ENCODE assay signal across 30 mouse cellular contexts in genomic region chr10:21361871-21362270, GRCm38 (mm10). TPM values are rescaled to one million over a fixed set of nuclear protein-coding genes. Genes with fewer than 3 reads are reported as not detected.
A peak's percentile ranks its signal among the peaks of the same experiment; 100 is the strongest.
DNase-seq lines count a peak whose midpoint lies in the region; TF ChIP-seq lines count a peak whose summit lies in the region.
"Had no signal": no experiment of that assay in that cellular context is flagged by ENCODE, and none has a peak within 500 bp of the region (broad histone marks: within the 10 kb centered on the region; RNA-seq: fewer than 3 reads in every experiment).

No protein-coding gene starts in this region.

- no peak for TF ChIP-seq EP300 in MEL (IDR thresholded peaks at IDR 0.05; ENCODE audit: low read depth in 1 of 2, low read length in 2 of 2)

- no peaks in the 10 kb centered on the region for H3K79me2 ChIP-seq in MEL (ENCODE audit: control insufficient read depth, insufficient read depth, low read length, poor library complexity)

- DNase-seq in gastrocnemius, adult 18-20 months (ENCODE audit: low spot score) = peak; percentile 74
- no peak for DNase-seq in gastrocnemius, postnatal 4 days (ENCODE audit: low spot score in 2 of 2)
- peak; percentile 68 for DNase-seq in heart, adult 11 months
- DNase-seq in heart, adult 18-20 months = no peak
- peak; percentile 17 for DNase-seq in MEL (ENCODE audit: low read depth, low spot score)
- DNase-seq in skeletal muscle tissue, adult 2 months (ENCODE audit: low read depth, low spot score) = peak; percentile 79
- DNase-seq in adrenal gland, adult 2 months = no peak
- DNase-seq: adrenal gland, adult 8-10 months; adrenal gland, postnatal 25 days; cerebellum, adult 18-20 months; cerebellum, adult 9-11 months; cerebellum, postnatal 36 days; embryo, embryonic 11 days; heart, postnatal 10 days; heart, postnatal 36 days; kidney, adult 18-20 months; kidney, adult 9 months had no signal

- no peak for TF ChIP-seq POLR2A in MEL (IDR thresholded peaks at IDR 0.05; ENCODE audit: control insufficient read depth in 1 of 2, insufficient read depth in 1 of 2, low read depth in 1 of 2, low read length in 2 of 2, poor library complexity in 1 of 2)

- no peaks in the 10 kb centered on the region for H3K9me3 ChIP-seq in MEL (replicated peaks; ENCODE audit: insufficient read depth, low read length)
- H3K9me3 ChIP-seq: embryonic facial prominence, embryonic 10.5 days; embryonic facial prominence, embryonic 13.5 days; forebrain, embryonic 12.5 days; forebrain, embryonic 15.5 days; heart, embryonic 12.5 days; heart, embryonic 15.5 days; hindbrain, embryonic 10.5 days; hindbrain, embryonic 13.5 days had no signal

- H3K9ac ChIP-seq in MEL (ENCODE audit: control insufficient read depth, low read depth, low read length, poor library complexity, severe bottlenecking) = no peak overlapping the region
- H3K9ac ChIP-seq: embryonic facial prominence, embryonic 13.5 days; forebrain, embryonic 12.5 days; forebrain, embryonic 15.5 days; heart, embryonic 12.5 days; heart, embryonic 15.5 days; hindbrain, embryonic 13.5 days had no signal

- peaks cover 10 to 15% of the 10 kb centered on the region in 2 experiments for H3K4me1 ChIP-seq in MEL (ENCODE audit: control insufficient read depth in 1 of 2, insufficient read depth in 2 of 2, low read length in 2 of 2)
- H3K4me1 ChIP-seq: embryonic facial prominence, embryonic 10.5 days; embryonic facial prominence, embryonic 13.5 days; forebrain, embryonic 12.5 days; forebrain, embryonic 15.5 days; heart, embryonic 15.5 days; hindbrain, embryonic 10.5 days; hindbrain, embryonic 13.5 days had no signal

- H3K27me3 ChIP-seq in MEL (ENCODE audit: control insufficient read depth in 1 of 2, insufficient read depth in 2 of 2, low read length in 2 of 2) = no peaks in the 10 kb centered on the region
- H3K27me3 ChIP-seq: embryonic facial prominence, embryonic 13.5 days; forebrain, embryonic 12.5 days; forebrain, embryonic 15.5 days; heart, embryonic 12.5 days; heart, embryonic 15.5 days; hindbrain, embryonic 13.5 days had no signal

- no peak overlapping the region for H3K4me3 ChIP-seq in MEL (ENCODE audit: control insufficient read depth in 1 of 2, insufficient read depth in 1 of 2, low read depth in 2 of 2, low read length in 2 of 2)
- H3K4me3 ChIP-seq: embryonic facial prominence, embryonic 10.5 days; embryonic facial prominence, embryonic 13.5 days; erythroblast, embryonic 14.5 days; forebrain, embryonic 12.5 days; forebrain, embryonic 15.5 days; heart, embryonic 12.5 days; heart, embryonic 15.5 days; hindbrain, embryonic 10.5 days; hindbrain, embryonic 13.5 days had no signal

- H3K27ac ChIP-seq in MEL (ENCODE audit: control insufficient read depth, low read depth, low read length) = no peak overlapping the region
- H3K27ac ChIP-seq: embryonic facial prominence, embryonic 10.5 days; embryonic facial prominence, embryonic 13.5 days; forebrain, embryonic 12.5 days; forebrain, embryonic 15.5 days; heart, embryonic 15.5 days; hindbrain, embryonic 10.5 days; hindbrain, embryonic 13.5 days had no signal

- TF ChIP-seq RAD21 in MEL (IDR thresholded peaks at IDR 0.05; ENCODE audit: low read depth, low read length) = no peak

- TF ChIP-seq CTCF in MEL (IDR thresholded peaks at IDR 0.05 in 2 of 3, conservative IDR thresholded peaks at IDR 0.05 in 1 of 3; ENCODE audit: control insufficient read depth in 1 of 3, insufficient read depth in 1 of 3, low read depth in 2 of 3, low read length in 3 of 3, poor library complexity in 1 of 3, severe bottlenecking in 1 of 3) = no peak

- H3K36me3 ChIP-seq in MEL (ENCODE audit: control insufficient read depth in 1 of 2, insufficient read depth in 2 of 2, low read length in 2 of 2) = peaks cover 20 to 40% of the 10 kb centered on the region in 2 experiments

TF ChIP-seq in MEL, 35 proteins besides CTCF, POLR2A, EP300 and RAD21:
- TF ChIP-seq BHLHE40 (IDR thresholded peaks at IDR 0.05; ENCODE audit: borderline replicate concordance, low read depth, low read length) (no peak), TCF12 (IDR thresholded peaks at IDR 0.05; ENCODE audit: low read depth, low read length) (no peak), CHD2 (IDR thresholded peaks at IDR 0.05; ENCODE audit: low read length) (no peak), MAFK (IDR thresholded peaks at IDR 0.05; ENCODE audit: borderline replicate concordance, low read depth, low read length) (no peak), ZMIZ1 (IDR thresholded peaks at IDR 0.05; ENCODE audit: low read depth, low read length) (no peak)

RNA-seq across cellular contexts. Expression of gene Aldh8a1, which starts 15.2 kb away (rescaled TPM):
- total RNA-seq in gastrocnemius, adult 18-20 months (2021) = not detected
- under 1 TPM; 0.15 to 0.26 TPM for total RNA-seq in gastrocnemius, postnatal 4 days (2021)
- not detected for total RNA-seq in heart, adult 18-20 months (2021)
- 0.04 and 0.07 TPM in 2 replicates for total RNA-seq in MEL (2012; rRNA removed)
- polyA plus RNA-seq in MEL (2012; ENCODE audit: insufficient read depth in 1 of 2, insufficient read length in 2 of 2, low read depth in 1 of 2, low replicate concordance in 2 of 2, missing spikeins in 1 of 2) = under 1 TPM in 1 of 2 experiments, not detected in 1; 0.07 TPM
- total RNA-seq in adrenal gland, adult 2 months (2021) = under 1 TPM in 1 of 2 experiments, not detected in 1; 0.46 TPM
- polyA plus RNA-seq in adrenal gland, adult 2 months (2012; rRNA removed) = not detected in 2 replicates
- total RNA-seq: granulocyte monocyte progenitor cell, adult 5-6 weeks; heart, postnatal 10 days; heart, postnatal 36 days had no signal
- polyA plus RNA-seq: C2C12; CD4-positive, CD25-positive, alpha-beta regulatory T cell, adult 4 months; embryonic facial prominence, embryonic 13.5 days; erythroblast, embryonic 14.5 days; forebrain, embryonic 12.5 days; forebrain, embryonic 15.5 days; heart, embryonic 15.5 days; hindbrain, embryonic 13.5 days; inflammation-experienced regulatory T-cells, adult 6 months had no signal

Comparison
In these comparisons a context has a peak if more than half of its experiments do, and no peak if none do; other contexts are left out.
1. DNase-seq: peak in gastrocnemius, adult 18-20 months (single experiment), heart, adult 11 months (single experiment), MEL (single experiment) and skeletal muscle tissue, adult 2 months (single experiment); none in gastrocnemius, postnatal 4 days (0 of 2), heart, adult 18-20 months (0 of 2) and adrenal gland, adult 2 months (single experiment).